Mouse (Mus musculus): ENCODE measurements around the gene Gpr137. TPM values are rescaled to one million over a fixed set of nuclear protein-coding genes. Genes with fewer than 3 reads are reported as not detected.

Gpr137 gene
- total and polyA plus RNA-seq, 2 experiments from 2014 or later = 68.7 to 122 TPM

DNA sequence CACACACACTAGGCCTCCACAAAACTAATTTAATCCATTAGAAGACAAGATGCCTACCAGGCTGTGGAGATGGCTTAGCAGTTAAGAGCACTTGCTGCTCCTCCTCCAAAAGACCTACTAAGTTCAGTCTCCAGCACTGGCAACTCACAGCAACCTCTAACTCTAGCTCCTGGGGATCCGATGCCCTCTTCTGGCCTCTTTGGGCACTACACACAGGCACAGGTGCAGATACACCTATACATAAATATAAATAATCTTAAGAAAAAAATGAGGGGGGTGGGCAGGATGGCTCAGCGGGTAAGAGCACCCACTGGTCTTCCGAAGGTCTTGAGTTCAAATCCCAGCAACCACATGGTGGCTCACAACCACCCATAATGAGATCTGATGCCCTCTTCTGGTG, 6.0 kb downstream of the Gpr137 start:
- DNase-seq (ENCODE audit: low spot score) = peak; percentile 31
- no peaks in the 10 kb centered on the region for H3K36me3 ChIP-seq (ENCODE audit: insufficient read depth, low read length)
- no peak overlapping the region for H3K4me3 ChIP-seq (ENCODE audit: low read length)
- no peak overlapping the region for H3K9ac ChIP-seq (replicated peaks; ENCODE audit: low read length)
- peak; percentile 55 for TF ChIP-seq CTCF (IDR thresholded peaks at IDR 0.05; ENCODE audit: low read depth)
- no peak overlapping the region for H3K27ac ChIP-seq
- H3K27me3 ChIP-seq (ENCODE audit: insufficient read depth, low read length) = peaks cover 6% of the 10 kb centered on the region
- no peak for ATAC-seq
- WGBS = 27% methylated on average over 3 of the region's 3 CpGs
- H3K4me1 ChIP-seq (ENCODE audit: insufficient read depth, low read length) = peaks cover 26% of the 10 kb centered on the region
- no peak overlapping the region for H3K4me2 ChIP-seq (ENCODE audit: low read depth, low read length)
- H3K9me3 ChIP-seq (ENCODE audit: low read length) = no peaks in the 10 kb centered on the region

DNA sequence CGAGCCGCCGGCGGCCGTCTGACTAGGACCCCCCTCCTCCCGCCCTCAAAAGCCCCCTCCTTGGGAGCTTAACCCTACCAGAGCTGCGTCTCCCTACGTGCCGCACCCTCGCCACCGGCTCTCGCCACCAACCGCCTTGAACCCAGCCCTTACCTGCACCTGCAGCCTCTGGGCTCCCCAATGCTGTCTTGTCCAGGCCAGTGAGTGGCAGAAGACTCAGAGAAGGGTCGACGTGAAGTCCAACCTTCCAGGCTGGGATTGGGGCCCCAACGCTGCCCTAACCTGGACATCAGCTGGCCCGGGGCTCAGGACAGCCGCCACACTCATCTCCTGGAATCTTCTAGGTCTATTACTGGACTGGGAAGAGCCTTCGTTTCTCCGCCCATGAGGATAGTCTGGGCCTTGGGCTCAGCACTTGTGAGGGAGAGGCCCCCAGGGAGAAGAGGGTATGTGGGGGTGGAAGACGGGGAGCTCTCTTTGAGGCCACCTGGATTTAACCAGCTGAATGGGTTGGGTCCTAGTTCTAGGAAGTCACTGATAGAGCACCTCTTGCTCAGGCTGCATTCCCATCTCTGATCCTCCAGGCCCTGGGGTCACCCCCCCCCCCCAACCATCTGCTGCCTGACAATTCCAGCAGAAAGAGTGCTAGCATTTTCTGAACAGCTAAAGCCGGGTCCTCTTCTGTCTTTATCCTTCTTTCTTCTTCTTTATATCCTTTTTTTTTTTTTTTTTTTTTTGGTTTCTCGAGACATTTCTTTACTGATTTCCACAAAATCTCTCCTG, 7.9 kb downstream of the Gpr137 start, which contains the start of gene Kcnk4:
Kcnk4 (minus strand) TSS at position 321 of the 783 bp plus-strand sequence.
- TF ChIP-seq CTCF (IDR thresholded peaks at IDR 0.05; ENCODE audit: low read depth) = no peak
- peaks cover 15% of the 10 kb centered on the region for H3K4me1 ChIP-seq (ENCODE audit: insufficient read depth, low read length)
- ATAC-seq (0 out of 2 replicates have a peak, but pooled peaks have one; percentile 36), DNase-seq (ENCODE audit: low spot score) (no peak)
- peak within 1 kb of the TSS; percentile 41; the same call in 1 of the 2 replicates for H3K27ac ChIP-seq
- 7% methylated on average over 23 of the region's 23 CpGs for WGBS
- peak within 1 kb of the TSS; percentile 47 for H3K4me3 ChIP-seq (ENCODE audit: low read length)
- peak within 1 kb of the TSS; percentile 67 for H3K4me2 ChIP-seq (ENCODE audit: low read depth, low read length)
- H3K9me3 ChIP-seq (ENCODE audit: low read length) = no peaks in the 10 kb centered on the region
- H3K9ac ChIP-seq (replicated peaks; ENCODE audit: low read length) = peak within 1 kb of the TSS; percentile 60
- no peaks in the 10 kb centered on the region for H3K36me3 ChIP-seq (ENCODE audit: insufficient read depth, low read length)
- H3K27me3 ChIP-seq (ENCODE audit: insufficient read depth, low read length) = peaks cover 6% of the 10 kb centered on the region

DNA sequence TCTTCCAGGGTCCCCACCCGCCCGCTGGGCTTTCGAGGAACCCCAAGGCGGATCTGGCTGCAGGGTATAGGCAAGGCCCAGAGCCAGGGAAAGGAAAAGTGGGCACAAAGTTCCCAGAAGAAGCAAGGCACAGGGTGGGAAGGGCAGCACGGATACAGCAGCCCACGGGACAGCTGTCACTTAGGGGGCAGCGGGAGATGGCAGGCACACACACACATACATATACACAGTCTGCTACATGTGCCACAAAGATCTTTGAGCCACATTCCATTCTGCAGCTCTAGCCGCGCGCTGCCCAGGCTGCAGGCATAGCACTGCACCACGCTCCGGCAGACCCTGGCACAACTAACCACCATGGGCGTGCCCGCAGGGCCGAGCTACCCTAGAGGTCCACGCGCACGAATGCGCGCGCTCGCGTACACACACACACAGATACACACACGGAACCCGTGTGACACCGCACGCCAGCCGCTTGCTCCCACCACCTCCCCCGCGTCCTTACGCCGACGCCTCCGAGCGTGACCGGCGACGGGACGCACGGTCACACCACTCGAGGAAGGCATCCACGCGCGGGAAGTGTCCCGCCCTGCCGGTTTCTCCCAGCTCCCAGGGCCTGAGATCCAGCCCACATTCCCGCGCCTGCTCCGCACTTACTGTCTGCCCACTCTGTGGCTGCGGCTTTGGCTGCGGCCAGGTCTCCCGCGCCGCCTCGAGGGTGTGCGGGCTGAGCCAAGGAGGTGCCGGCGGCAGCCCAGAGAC, 8.7 kb downstream of the Gpr137 start:
- ATAC-seq (peak; percentile 73), DNase-seq (ENCODE audit: low spot score) (peak; percentile 68)
- WGBS = 3% methylated on average over 58 of the region's 58 CpGs
- TF ChIP-seq CTCF (IDR thresholded peaks at IDR 0.05; ENCODE audit: low read depth) = no peak
- Histone ChIP-seq H3K36me3 (ENCODE audit: insufficient read depth, low read length) (no peaks in the 10 kb centered on the region), H3K9ac (replicated peaks; ENCODE audit: low read length) (peak overlapping the region; percentile 60), H3K4me2 (ENCODE audit: low read depth, low read length) (peak overlapping the region; percentile 67), H3K27me3 (ENCODE audit: insufficient read depth, low read length) (peaks cover 6% of the 10 kb centered on the region), H3K9me3 (ENCODE audit: low read length) (no peaks in the 10 kb centered on the region), H3K4me1 (ENCODE audit: insufficient read depth, low read length) (peaks cover 9% of the 10 kb centered on the region), H3K27ac (peak overlapping the region; percentile 41; the same call in 1 of the 2 replicates), H3K4me3 (ENCODE audit: low read length) (peak overlapping the region; percentile 47)

DNA sequence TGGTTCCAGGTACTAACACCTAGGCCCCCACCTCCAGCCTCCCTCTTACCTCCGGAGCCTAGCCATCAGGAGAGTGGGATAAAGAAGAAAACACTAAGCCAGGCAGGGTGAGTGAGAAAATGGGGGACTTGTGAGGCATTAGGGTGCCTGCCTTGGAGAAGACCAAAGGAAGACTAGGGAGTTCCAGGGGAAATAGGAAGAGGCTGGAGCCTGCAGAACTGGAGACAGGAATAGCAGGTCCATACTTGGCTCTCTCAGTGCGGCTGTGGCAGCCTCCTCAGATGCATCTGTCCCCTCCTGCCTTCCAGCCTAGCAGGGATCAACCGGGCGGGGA, 9.2 kb downstream of the Gpr137 start:
- H3K36me3 ChIP-seq (ENCODE audit: insufficient read depth, low read length) = no peaks in the 10 kb centered on the region
- peak overlapping the region; percentile 67 for H3K4me2 ChIP-seq (ENCODE audit: low read depth, low read length)
- H3K9ac ChIP-seq (replicated peaks; ENCODE audit: low read length) = peak overlapping the region; percentile 60; the same call in 1 of the 2 replicates
- peaks cover 6% of the 10 kb centered on the region for H3K27me3 ChIP-seq (ENCODE audit: insufficient read depth, low read length)
- no peak for ATAC-seq
- H3K9me3 ChIP-seq (ENCODE audit: low read length) = no peaks in the 10 kb centered on the region
- peak overlapping the region; percentile 47 for H3K4me3 ChIP-seq (ENCODE audit: low read length)
- WGBS = 27% methylated on average over 4 of the region's 4 CpGs
- DNase-seq (ENCODE audit: low spot score) = no peak
- peaks cover 9% of the 10 kb centered on the region for H3K4me1 ChIP-seq (ENCODE audit: insufficient read depth, low read length)
- H3K27ac ChIP-seq = peak overlapping the region; percentile 41; the same call in 1 of the 2 replicates
- no peak for TF ChIP-seq CTCF (IDR thresholded peaks at IDR 0.05; ENCODE audit: low read depth)

DNA sequence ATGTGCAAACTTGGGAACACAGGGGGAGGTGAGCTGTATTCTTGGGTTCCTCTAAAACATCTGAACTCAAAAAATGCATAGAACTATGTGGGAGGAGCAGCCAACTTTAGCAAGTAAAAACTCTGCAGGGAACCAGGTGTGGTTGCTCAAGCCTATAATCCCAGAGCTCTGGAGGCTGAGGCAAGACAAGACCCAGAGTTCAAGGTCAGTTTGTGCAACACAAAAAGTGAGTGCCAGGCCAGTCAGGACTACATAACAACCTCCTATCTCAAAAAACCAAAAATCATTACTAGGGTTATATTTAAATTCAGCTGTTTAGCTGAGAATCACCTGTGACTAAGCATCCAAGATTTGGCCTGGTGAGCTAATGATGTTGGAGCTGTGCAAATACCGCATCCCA, 10.3 kb downstream of the Gpr137 start:
- H3K9ac ChIP-seq (replicated peaks; ENCODE audit: low read length) = no peak overlapping the region
- no peak overlapping the region for H3K4me2 ChIP-seq (ENCODE audit: low read depth, low read length)
- peaks cover 9% of the 10 kb centered on the region for H3K4me1 ChIP-seq (ENCODE audit: insufficient read depth, low read length)
- no peaks in the 10 kb centered on the region for H3K36me3 ChIP-seq (ENCODE audit: insufficient read depth, low read length)
- H3K9me3 ChIP-seq (ENCODE audit: low read length) = no peaks in the 10 kb centered on the region
- 71% methylated on average over 1 of the region's 1 CpGs for WGBS
- H3K4me3 ChIP-seq (ENCODE audit: low read length) = no peak overlapping the region
- H3K27ac ChIP-seq = no peak overlapping the region
- ATAC-seq = no peak
- peaks cover 13% of the 10 kb centered on the region for H3K27me3 ChIP-seq (ENCODE audit: insufficient read depth, low read length)
- TF ChIP-seq CTCF (IDR thresholded peaks at IDR 0.05; ENCODE audit: low read depth) = no peak
- DNase-seq (ENCODE audit: low spot score) = no peak

DNA sequence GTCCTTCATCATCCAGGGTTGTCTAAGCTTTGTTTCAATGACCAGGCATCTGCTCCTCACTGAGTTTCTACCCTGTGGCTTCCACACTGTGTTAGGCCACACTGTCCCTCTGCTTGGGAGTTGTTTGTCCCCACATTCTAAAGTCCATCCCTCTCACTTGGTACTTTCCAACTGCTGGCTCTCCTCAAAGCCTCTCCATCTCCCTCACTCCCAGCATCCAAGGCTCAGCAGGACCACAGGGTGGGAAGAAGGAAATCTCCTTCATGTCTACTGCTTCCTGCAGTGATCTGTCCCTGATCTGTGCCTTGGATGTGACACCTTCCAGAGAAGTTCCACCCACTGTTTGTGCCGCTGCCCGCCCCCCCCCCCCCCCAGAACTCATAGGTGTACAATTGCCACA, 11.3 kb downstream of the Gpr137 start:
- TF ChIP-seq CTCF (IDR thresholded peaks at IDR 0.05; ENCODE audit: low read depth) = no peak
- DNase-seq (ENCODE audit: low spot score) = no peak
- Histone ChIP-seq H3K36me3 (ENCODE audit: insufficient read depth, low read length) (no peaks in the 10 kb centered on the region), H3K4me3 (ENCODE audit: low read length) (no peak overlapping the region), H3K4me1 (ENCODE audit: insufficient read depth, low read length) (peaks cover 9% of the 10 kb centered on the region), H3K9ac (replicated peaks; ENCODE audit: low read length) (no peak overlapping the region), H3K4me2 (ENCODE audit: low read depth, low read length) (no peak overlapping the region), H3K27me3 (ENCODE audit: insufficient read depth, low read length) (peaks cover 23% of the 10 kb centered on the region), H3K9me3 (ENCODE audit: low read length) (no peaks in the 10 kb centered on the region), H3K27ac (no peak overlapping the region)
- no peak for ATAC-seq
- WGBS = 0% methylated on average over 2 of the region's 2 CpGs
